Mouse (Mus musculus) MEL (cell line): ENCODE results near the gene Tmem256. TPM values are rescaled to one million over a fixed set of nuclear protein-coding genes. Genes with fewer than 3 reads are reported as not detected.
"Not testable (repeated sequence)": the region's sequence is repeated elsewhere in the genome, so short reads cannot be mapped to it uniquely, and the experiment has no call there.

Source experiments
- DNase-seq: peaks from one replicate; pipeline ENCODE4 v3.0.0; 2011; ENCODE audit warnings: low read depth, low spot score
- H3K27ac ChIP-seq: 2 replicates; pipeline ENCODE4 v1.5.1; 2012; ENCODE audit warnings: low read depth, mild to moderate bottlenecking, control low read depth, low read length, moderate library complexity; ENCODE audit not compliant: control insufficient read depth
- H3K27me3 ChIP-seq, 2 experiments: fragments of 150-350 bp in 1 of 2; sonication (generic) in 1 of 2; 2 replicates each; pipeline ENCODE4 v1.6.1; 2012; ENCODE audit warnings: low read length in 2 of 2, mild to moderate bottlenecking in 2 of 2, improper control_type of control experiment in 1 of 2, moderate library complexity in 1 of 2; ENCODE audit not compliant: insufficient read depth in 2 of 2, control insufficient read depth in 1 of 2
- H3K36me3 ChIP-seq, 2 experiments: 2 replicates each; pipeline ENCODE4 v1.6.1; 2012 to 2014; ENCODE audit warnings: low read length in 2 of 2, improper control_type of control experiment in 1 of 2, inconsistent platforms in 1 of 2, mild to moderate bottlenecking in 1 of 2; ENCODE audit not compliant: insufficient read depth in 2 of 2, control insufficient read depth in 1 of 2
- H3K4me1 ChIP-seq, 2 experiments: fragments of 150-350 bp in 1 of 2; sonication (generic) in 1 of 2; 2 replicates each; pipeline ENCODE4 v1.6.1; 2012; ENCODE audit warnings: low read length in 2 of 2, improper control_type of control experiment in 1 of 2, mild to moderate bottlenecking in 1 of 2; ENCODE audit not compliant: insufficient read depth in 2 of 2, control insufficient read depth in 1 of 2
- H3K4me3 ChIP-seq, 2 experiments: fragments of 150-350 bp in 1 of 2; sonication (generic) in 1 of 2; 2 replicates each; pipeline ENCODE4 v1.5.1; 2012; ENCODE audit warnings: low read depth in 2 of 2, low read length in 2 of 2, mild to moderate bottlenecking in 2 of 2, moderate library complexity in 2 of 2, control low read depth in 1 of 2, improper control_type of control experiment in 1 of 2; ENCODE audit not compliant: control insufficient read depth in 1 of 2, insufficient read depth in 1 of 2
- H3K79me2 ChIP-seq: 2 replicates; pipeline ENCODE4 v1.6.1; 2012; ENCODE audit warnings: mild to moderate bottlenecking, low read length, moderate library complexity; ENCODE audit not compliant: control insufficient read depth, poor library complexity, insufficient read depth
- H3K9ac ChIP-seq: 2 replicates; pipeline ENCODE4 v1.6.1; 2012; ENCODE audit warnings: low read depth, mild to moderate bottlenecking, control low read depth, low read length, moderate library complexity; ENCODE audit not compliant: control insufficient read depth, poor library complexity, severe bottlenecking
- H3K9me3 ChIP-seq: fragments of 150-350 bp; sonication (generic); replicated peaks from 2 replicates; pipeline ENCODE4 v1.6.1; 2012; ENCODE audit warnings: mild to moderate bottlenecking, low read length, improper control_type of control experiment, moderate library complexity; ENCODE audit not compliant: insufficient read depth
- BHLHE40 ChIP-seq: IDR thresholded peaks from 2 replicates; pipeline ENCODE4 v1.6.1; 2012; ENCODE audit warnings: low read depth, mild to moderate bottlenecking, inconsistent platforms, low read length, improper control_type of control experiment, borderline replicate concordance
- GATA1 ChIP-seq: IDR thresholded peaks from 2 replicates; pipeline ENCODE4 v1.6.1; 2011; ENCODE audit warnings: low read depth, low read length, improper control_type of control experiment
- HCFC1 ChIP-seq: IDR thresholded peaks from 2 replicates; pipeline ENCODE4 v1.6.1; 2012; ENCODE audit warnings: low read depth, mild to moderate bottlenecking, inconsistent platforms, low read length, improper control_type of control experiment, moderate library complexity
- MAX ChIP-seq: IDR thresholded peaks from 2 replicates; pipeline ENCODE4 v1.6.1; 2011; ENCODE audit warnings: low read length, improper control_type of control experiment
- MXI1 ChIP-seq: IDR thresholded peaks from 2 replicates; pipeline ENCODE4 v1.6.1; 2011; ENCODE audit warnings: mild to moderate bottlenecking, low read depth, low read length, improper control_type of control experiment
- MYB ChIP-seq: IDR thresholded peaks from 2 replicates; pipeline ENCODE4 v1.6.1; 2011; ENCODE audit warnings: mild to moderate bottlenecking, low read depth, low read length, improper control_type of control experiment
- NELFE ChIP-seq: IDR thresholded peaks from 2 replicates; pipeline ENCODE4 v1.6.1; 2011; ENCODE audit warnings: low read depth, low read length, improper control_type of control experiment
- NRF1 ChIP-seq: IDR thresholded peaks from 2 replicates; pipeline ENCODE4 v1.6.1; 2014; ENCODE audit warnings: low read depth, mild to moderate bottlenecking, inconsistent platforms, low read length, improper control_type of control experiment, moderate library complexity; ENCODE audit not compliant: poor library complexity, insufficient read depth, severe bottlenecking
- POLR2A ChIP-seq, 2 experiments: IDR thresholded peaks; 2 replicates each; pipeline ENCODE4 v1.6.1; 2011 to 2012; ENCODE audit warnings: low read length in 2 of 2, mild to moderate bottlenecking in 2 of 2, control low read depth in 1 of 2, improper control_type of control experiment in 1 of 2, low read depth in 1 of 2, moderate library complexity in 1 of 2; ENCODE audit not compliant: control insufficient read depth in 1 of 2, insufficient read depth in 1 of 2, poor library complexity in 1 of 2
- POLR2AphosphoS2 ChIP-seq: IDR thresholded peaks from 2 replicates; pipeline ENCODE4 v1.6.1; 2011; ENCODE audit warnings: low read length, improper control_type of control experiment
- POLR2AphosphoS5 ChIP-seq: IDR thresholded peaks from 2 replicates; pipeline ENCODE4 v1.6.1; 2012; ENCODE audit warnings: low read depth, borderline replicate concordance, mild to moderate bottlenecking, inconsistent platforms, low read length, moderate library complexity, mixed read lengths
- RCOR1 ChIP-seq: IDR thresholded peaks from 2 replicates; pipeline ENCODE4 v1.6.1; 2012; ENCODE audit warnings: low read depth, mild to moderate bottlenecking, inconsistent platforms, low read length, improper control_type of control experiment
- SMC3 ChIP-seq: IDR thresholded peaks from 2 replicates; pipeline ENCODE4 v1.6.1; 2011; ENCODE audit warnings: low read depth, low read length, improper control_type of control experiment
- TBP ChIP-seq: IDR thresholded peaks from 2 replicates; pipeline ENCODE4 v1.8.0; 2011; ENCODE audit warnings: low read depth, low read length, improper control_type of control experiment
- UBTF ChIP-seq: IDR thresholded peaks from 2 replicates; pipeline ENCODE4 v1.6.1; 2012; ENCODE audit warnings: low read depth, mild to moderate bottlenecking, inconsistent platforms, low read length, improper control_type of control experiment, moderate library complexity, borderline replicate concordance; ENCODE audit not compliant: insufficient read depth
- USF1 ChIP-seq: IDR thresholded peaks from 2 replicates; pipeline ENCODE4 v1.6.1; 2014; ENCODE audit warnings: low read depth, mild to moderate bottlenecking, inconsistent platforms, low read length, improper control_type of control experiment, moderate library complexity
- ZMIZ1 ChIP-seq: IDR thresholded peaks from 2 replicates; pipeline ENCODE4 v1.6.1; 2012; ENCODE audit warnings: low read depth, mild to moderate bottlenecking, inconsistent platforms, low read length, improper control_type of control experiment, moderate library complexity
- polyA plus RNA-seq, 2 experiments: library from polyadenylated mRNA; stranded (reverse) in 1 of 2; unstranded in 1 of 2; fragments of >175 nt in 1 of 2; fragments of >200 nt in 1 of 2; gene quantifications; 2 replicates each; pipeline versions ENCODE4 v1.2.1 to v1.2.4; 2012; ENCODE audit warnings: low replicate concordance in 2 of 2, low read depth in 1 of 2; ENCODE audit not compliant: insufficient read length in 2 of 2, insufficient read depth in 1 of 2, missing spikeins in 1 of 2
- total RNA-seq: library from RNA; depleted of rRNA; stranded (reverse); fragments of 300-350 nt; gene quantifications from 2 replicates; pipeline ENCODE4 v1.2.3, GENCODE M21; 2012

Tmem256 gene
- total and polyA plus RNA-seq, 3 experiments = 181 to 190 TPM; not detected in 1

DNA sequence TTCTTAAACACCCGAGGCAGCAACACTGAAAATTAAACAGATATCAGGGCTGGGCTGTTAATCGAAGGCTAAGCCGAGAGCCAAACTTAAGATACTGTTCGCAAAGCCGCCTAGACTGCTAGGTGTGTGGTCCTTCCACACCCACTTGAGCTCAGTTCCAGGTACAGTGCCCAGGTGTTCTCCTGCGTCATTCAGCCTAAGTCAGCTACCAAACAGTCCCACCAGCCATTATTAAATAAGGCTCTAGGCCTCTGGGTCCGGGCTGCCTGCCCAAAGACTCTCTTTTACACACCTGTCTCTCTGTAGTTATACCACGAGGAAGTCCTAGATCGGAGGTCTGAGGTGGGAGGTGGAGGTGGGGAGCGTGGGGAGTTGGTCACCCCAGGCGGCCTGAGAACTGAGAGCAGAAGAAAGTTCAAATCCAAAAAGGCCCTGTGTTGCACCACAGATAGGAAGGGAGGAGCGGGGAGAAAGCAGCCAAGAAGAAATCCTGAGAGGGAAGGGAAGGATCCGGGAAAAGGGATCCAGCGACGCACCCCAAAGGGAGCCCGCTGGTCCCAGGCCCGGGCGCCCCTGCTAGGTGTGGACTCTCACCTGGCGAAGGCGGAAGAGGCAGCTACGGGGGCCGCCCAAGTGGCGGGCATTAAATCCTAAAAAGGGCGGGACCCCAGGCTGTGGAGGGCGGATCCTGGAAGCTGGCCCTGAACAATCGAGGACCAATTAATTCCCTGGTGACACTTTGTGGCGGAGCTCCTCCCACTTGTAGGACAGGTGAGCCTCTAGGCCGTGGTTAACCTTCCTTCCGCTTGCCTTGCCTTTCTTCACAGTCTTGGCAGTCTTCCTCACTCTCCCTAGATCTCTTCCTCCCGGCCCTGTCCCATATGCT lies 20.0 kb downstream of the Tmem256 start, which contains the start of gene Tnk1:
Gene Tnk1, minus strand, starts transcription at position 618 of the 886 bp plus-strand sequence.
- Histone ChIP-seq H3K27me3 (no peaks in the 10 kb centered on the region), H3K36me3 (peaks cover 0 to 12% of the 10 kb centered on the region in 2 experiments; a peak in 2 of 4 replicates), H3K27ac (no peak within 1 kb of the TSS), H3K9ac (no peak within 1 kb of the TSS), H3K79me2 (no peaks in the 10 kb centered on the region)
- no peak for DNase-seq
- no peak for TF ChIP-seq POLR2AphosphoS2
- TF ChIP-seq, all 39 proteins: peak for 0
- H3K4me1 ChIP-seq = peaks cover 4 to 18% of the 10 kb centered on the region in 2 experiments; a peak in 3 of 4 replicates
- no peaks in the 10 kb centered on the region for H3K9me3 ChIP-seq
- H3K4me3 ChIP-seq = no peak within 1 kb of the TSS

DNA sequence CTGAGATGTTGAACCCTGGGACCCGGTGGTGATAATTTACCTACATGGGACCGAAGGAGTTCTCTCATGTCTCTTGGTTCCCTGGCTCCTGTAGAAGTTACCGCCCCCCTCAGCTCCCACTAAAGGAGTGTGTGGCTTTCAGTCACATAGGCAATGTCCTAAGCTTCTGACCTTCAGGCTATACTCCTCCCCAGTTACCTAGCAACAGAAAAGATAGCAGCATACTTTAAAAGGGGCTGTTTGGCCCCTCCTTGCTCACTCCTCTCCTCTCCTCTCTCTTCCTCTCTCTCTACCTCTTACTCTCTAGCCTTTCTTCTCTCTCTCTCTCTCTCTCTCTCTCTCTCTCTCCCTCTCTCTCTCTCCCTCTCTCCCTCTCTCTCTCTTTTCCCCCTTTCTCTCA lies 25.4 kb downstream of the Tmem256 start:
- H3K27me3 ChIP-seq, H3K27ac ChIP-seq, H3K4me3 ChIP-seq, H3K9me3 ChIP-seq, DNase-seq, H3K36me3 ChIP-seq, H3K9ac ChIP-seq, H3K79me2 ChIP-seq: not testable (repeated sequence)
- peaks cover 2 to 17% of the 10 kb centered on the region in 2 experiments for H3K4me1 ChIP-seq

DNA sequence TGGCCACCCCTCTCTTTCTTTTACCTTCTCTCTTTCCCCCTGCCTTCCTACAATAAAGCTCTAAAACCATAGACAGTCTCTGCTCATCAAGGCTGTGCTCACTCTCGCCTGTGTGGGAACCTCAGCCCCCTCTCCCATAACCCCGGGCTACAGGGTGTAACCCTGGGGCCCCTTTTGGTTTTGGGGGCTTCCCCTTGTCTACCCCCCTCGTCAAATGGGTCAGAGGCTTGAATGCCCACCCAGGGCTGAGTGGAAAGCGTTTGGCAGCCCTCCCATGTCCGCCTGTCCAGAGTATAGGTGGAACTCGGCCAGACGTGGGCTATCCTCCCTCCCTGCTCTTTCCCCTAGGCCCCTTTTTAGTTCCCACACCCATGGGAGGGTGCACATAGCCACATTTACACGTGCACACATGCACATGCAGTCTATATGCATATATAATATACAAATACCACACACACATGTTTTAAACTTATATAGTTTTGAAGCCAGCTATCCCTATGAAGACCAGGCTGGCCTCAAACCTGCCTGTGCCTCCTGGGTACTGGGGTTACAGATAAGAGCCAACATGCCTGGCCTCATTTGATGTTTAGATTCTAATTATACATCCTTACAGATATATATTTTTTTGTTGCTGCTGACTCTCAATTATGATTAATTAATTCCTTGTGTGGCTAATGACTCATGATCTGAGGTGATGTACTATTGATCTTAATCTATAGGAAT lies 26.0 kb downstream of the Tmem256 start:
- peaks cover 0 to 4% of the 10 kb centered on the region in 2 experiments; a peak in 1 of 4 replicates for H3K36me3 ChIP-seq
- DNase-seq = no peak
- H3K4me1 ChIP-seq = peaks cover 2 to 17% of the 10 kb centered on the region in 2 experiments
- no peak overlapping the region for H3K27ac ChIP-seq
- H3K79me2 ChIP-seq = no peaks in the 10 kb centered on the region
- H3K27me3 ChIP-seq = no peaks in the 10 kb centered on the region
- no peak overlapping the region for H3K9ac ChIP-seq
- H3K9me3 ChIP-seq = no peaks in the 10 kb centered on the region
- no peak overlapping the region for H3K4me3 ChIP-seq
- TF ChIP-seq BHLHE40 (no peak), GATA1 (0 out of 2 replicates have a peak, but pooled peaks have one; percentile 17)

DNA sequence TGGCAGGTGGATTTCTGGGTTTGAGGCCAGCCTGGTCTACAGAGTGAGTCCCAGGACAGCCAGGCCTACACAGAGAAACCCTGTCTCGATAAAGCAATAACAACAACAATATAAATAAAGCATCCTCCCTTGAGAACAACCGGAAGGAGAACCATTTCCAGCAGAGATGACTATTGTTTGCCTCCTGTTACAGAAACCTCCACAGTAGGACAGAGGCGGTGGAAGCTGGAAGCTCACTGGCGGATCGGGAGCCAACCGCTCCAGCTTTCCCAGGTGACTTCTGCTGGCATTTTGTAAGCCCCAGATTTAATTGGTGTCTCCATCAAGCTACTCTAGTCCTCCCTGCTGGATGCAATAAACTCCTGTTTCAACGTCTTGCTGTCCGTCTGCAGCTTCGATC lies 27.2 kb downstream of the Tmem256 start:
- no peak overlapping the region for H3K9ac ChIP-seq
- peaks cover 0 to 4% of the 10 kb centered on the region in 2 experiments; a peak in 1 of 4 replicates for H3K36me3 ChIP-seq
- H3K27me3 ChIP-seq = no peaks in the 10 kb centered on the region; a peak in 1 of 4 replicates
- no peak overlapping the region for H3K27ac ChIP-seq
- H3K4me3 ChIP-seq = no peak overlapping the region
- H3K4me1 ChIP-seq = peaks cover 2 to 17% of the 10 kb centered on the region in 2 experiments
- no peaks in the 10 kb centered on the region for H3K79me2 ChIP-seq
- no peak for DNase-seq
- H3K9me3 ChIP-seq = no peaks in the 10 kb centered on the region
- no peak for TF ChIP-seq MXI1
- no peak for TF ChIP-seq HCFC1
- TF ChIP-seq UBTF = no peak
- no peak for TF ChIP-seq USF1
- TF ChIP-seq NRF1 = no peak
- TF ChIP-seq RCOR1 = no peak
- no peak for TF ChIP-seq MYB
- no peak for TF ChIP-seq SMC3
- TF ChIP-seq POLR2AphosphoS5 = no peak
- no peak for TF ChIP-seq TBP
- TF ChIP-seq NELFE = no peak
- TF ChIP-seq MAX = no peak
- no peak for TF ChIP-seq ZMIZ1
- TF ChIP-seq POLR2A (IDR thresholded peaks at IDR 0.05; ENCODE audit: control insufficient read depth in 1 of 2, insufficient read depth in 1 of 2, low read depth in 1 of 2, low read length in 2 of 2, poor library complexity in 1 of 2) = no peak
